Mouse (Mus musculus): Measurements from ENCODE around the gene Ccnd3.

DNA sequence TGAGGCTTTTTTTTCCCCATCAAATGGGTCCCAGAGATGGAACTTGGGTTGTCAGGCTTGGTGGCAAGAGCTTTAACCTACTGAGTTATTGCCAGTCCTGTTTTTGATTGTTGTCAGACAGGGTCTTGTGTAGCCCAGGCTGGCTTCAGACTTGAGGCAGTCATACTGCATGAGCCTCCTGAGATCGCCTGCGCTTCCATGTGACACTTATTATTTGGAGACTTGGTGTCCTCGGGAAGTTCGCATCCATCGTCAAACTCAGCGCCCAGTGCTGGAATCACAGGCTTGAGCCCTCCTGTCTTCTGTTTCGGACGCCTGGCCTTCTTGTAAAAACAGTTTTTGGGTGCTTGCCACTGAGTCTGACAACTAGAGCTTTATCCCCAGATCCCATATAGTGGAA lies 111.3 kb downstream of the Ccnd3 start:
- no peak for TF ChIP-seq POLR2A (IDR thresholded peaks at IDR 0.05; ENCODE audit: borderline replicate concordance, extremely low read depth, insufficient read depth, insufficient read length, poor library complexity, severe bottlenecking)
- TF ChIP-seq CTCF (IDR thresholded peaks at IDR 0.05; ENCODE audit: borderline replicate concordance, extremely low read depth, insufficient read depth, insufficient read length), result no peak

All from brain, embryonic 14.5 days (tissue).